Mouse (Mus musculus): Measurements from ENCODE around the gene Esp6. TPM values are rescaled to one million over a fixed set of nuclear protein-coding genes. Genes with fewer than 3 reads are reported as not detected.
"Not testable (repeated sequence)": the region's sequence is repeated elsewhere in the genome, so short reads cannot be mapped to it uniquely, and the experiment has no call there.

The Esp6 gene
- not detected in 2 replicates for polyA plus RNA-seq (2015; fragmentation: Nextera tagmentation; extraction: Ambion mirVana)

DNA sequence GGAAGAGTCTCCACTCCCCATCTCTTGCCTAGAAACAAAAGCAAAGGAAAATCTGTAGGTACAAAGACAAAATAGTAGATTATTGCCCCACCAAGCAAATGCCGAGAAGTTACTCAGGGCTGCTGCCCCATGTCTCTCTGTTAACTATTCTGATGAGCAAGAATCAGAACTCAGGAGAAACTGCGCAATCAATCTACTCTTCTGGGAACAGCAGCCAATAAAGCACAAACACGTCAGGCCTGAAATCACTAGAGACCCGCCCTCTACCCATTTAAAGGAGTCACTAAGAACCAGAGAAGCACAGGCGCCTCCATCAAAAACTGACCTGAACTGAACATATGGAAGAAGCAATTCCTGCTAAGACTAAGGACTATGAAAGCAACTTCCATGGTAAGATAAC, at the start of gene Esp6:
Gene Esp6 (plus strand): TSS at position 301 of the 400 bp plus-strand sequence.
- Histone ChIP-seq H3K27ac (ENCODE audit: low read length) (no peak within 1 kb of the TSS), H3K4me3 (replicated peaks; ENCODE audit: low read length) (no peak within 1 kb of the TSS), H3K4me1 (replicated peaks; ENCODE audit: control insufficient read depth, insufficient read depth, low read length) (no peaks in the 10 kb centered on the region), H3K9ac (replicated peaks; ENCODE audit: low read depth, low read length) (no peak within 1 kb of the TSS), H3K9me3 (ENCODE audit: control insufficient read depth, low read length) (no peaks in the 10 kb centered on the region), H3K27me3 (replicated peaks; ENCODE audit: control insufficient read depth, insufficient read depth, low read length) (no peaks in the 10 kb centered on the region), H3K36me3 (ENCODE audit: control insufficient read depth, insufficient read depth) (no peaks in the 10 kb centered on the region), H3K4me2 (ENCODE audit: low read length) (no peak within 1 kb of the TSS)
- ATAC-seq: no peak
- WGBS: 82% methylated on average over 5 of the region's 5 CpGs

DNA sequence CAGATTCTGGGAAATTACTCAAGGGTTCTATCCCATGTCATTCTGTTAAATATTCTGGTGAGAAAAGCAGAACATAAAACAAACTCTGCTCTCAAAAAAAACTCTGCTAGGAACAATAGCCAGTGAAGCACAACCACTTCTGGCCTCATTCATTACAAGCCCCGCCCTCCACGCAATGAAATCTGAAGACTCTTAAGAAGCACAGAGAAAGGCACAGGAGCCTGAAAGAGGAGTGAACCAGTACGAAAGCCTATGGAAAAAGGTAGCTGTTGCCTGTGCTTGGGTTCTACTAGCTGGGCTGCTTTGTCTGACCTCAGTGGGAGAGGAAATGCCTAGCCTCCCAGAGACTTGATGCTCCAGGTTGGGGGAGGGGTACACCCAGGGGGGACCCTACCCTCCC, 41.5 kb upstream of the Esp6 start, which contains the start of gene Esp8:
Gene Esp8 (plus strand): TSS at position 205 of the 400 bp plus-strand sequence.
- Histone ChIP-seq H3K27me3 (replicated peaks; ENCODE audit: control insufficient read depth, insufficient read depth, low read length) (no peaks in the 10 kb centered on the region), H3K9me3 (ENCODE audit: control insufficient read depth, low read length) (no peaks in the 10 kb centered on the region), H3K9ac (replicated peaks; ENCODE audit: low read depth, low read length) (no peak within 1 kb of the TSS), H3K27ac (ENCODE audit: low read length) (no peak within 1 kb of the TSS), H3K4me1 (replicated peaks; ENCODE audit: control insufficient read depth, insufficient read depth, low read length) (no peaks in the 10 kb centered on the region), H3K36me3 (ENCODE audit: control insufficient read depth, insufficient read depth) (no peaks in the 10 kb centered on the region), H3K4me3 (replicated peaks; ENCODE audit: low read length) (no peak within 1 kb of the TSS), H3K4me2 (ENCODE audit: low read length) (no peak within 1 kb of the TSS)
- 27% methylated on average over 3 of the region's 3 CpGs for WGBS
- ATAC-seq: no peak

DNA sequence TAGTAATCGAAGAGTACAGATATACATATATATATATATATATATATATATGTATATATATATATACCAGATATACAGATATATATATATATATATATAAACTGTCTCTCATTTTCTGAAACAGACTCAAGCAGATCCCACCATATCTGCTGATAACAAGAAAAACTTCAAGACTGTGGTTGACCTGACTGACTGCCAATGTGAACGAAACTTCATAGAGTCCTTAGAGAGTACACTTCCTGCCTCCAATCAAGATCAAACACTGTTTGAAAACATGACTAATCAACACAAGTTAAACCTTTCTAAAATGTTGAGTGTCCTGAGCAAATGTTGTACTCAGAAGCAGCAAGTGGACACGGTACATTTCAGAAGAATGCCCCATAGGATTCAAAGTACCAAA, 31.5 kb upstream of the Esp6 start:
- no peaks in the 10 kb centered on the region for H3K36me3 ChIP-seq (ENCODE audit: control insufficient read depth, insufficient read depth)
- WGBS: 65% methylated on average over 3 of the region's 3 CpGs
- no peaks in the 10 kb centered on the region for H3K4me1 ChIP-seq (replicated peaks; ENCODE audit: control insufficient read depth, insufficient read depth, low read length)
- no peaks in the 10 kb centered on the region for H3K9me3 ChIP-seq (ENCODE audit: control insufficient read depth, low read length)
- H3K4me2 ChIP-seq (ENCODE audit: low read length): no peak overlapping the region
- no peaks in the 10 kb centered on the region for H3K27me3 ChIP-seq (replicated peaks; ENCODE audit: control insufficient read depth, insufficient read depth, low read length)
- no peak overlapping the region for H3K9ac ChIP-seq (replicated peaks; ENCODE audit: low read depth, low read length)
- no peak overlapping the region for H3K4me3 ChIP-seq (replicated peaks; ENCODE audit: low read length)
- ATAC-seq: no peak
- no peak overlapping the region for H3K27ac ChIP-seq (ENCODE audit: low read length)

DNA sequence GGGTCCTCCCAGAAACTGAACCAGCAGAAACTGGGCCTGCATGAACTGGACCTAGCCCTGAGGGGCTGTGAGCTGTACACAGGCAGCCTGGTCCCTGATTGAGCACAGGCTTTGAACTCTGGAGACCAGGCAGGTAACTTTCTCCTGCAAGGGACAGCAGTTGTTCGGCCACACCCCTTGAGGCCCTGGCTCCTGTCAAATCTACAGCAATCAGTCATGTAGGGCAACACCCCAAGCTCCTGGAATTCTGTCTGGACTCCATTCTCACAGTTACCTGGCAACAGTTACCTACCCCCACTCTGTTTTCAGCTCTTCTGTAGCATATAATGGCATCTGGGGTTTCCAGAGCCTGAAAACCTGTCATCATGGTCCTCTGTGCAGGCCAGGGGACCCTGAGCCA, 30.2 kb upstream of the Esp6 start:
- H3K27me3 ChIP-seq (replicated peaks; ENCODE audit: control insufficient read depth, insufficient read depth, low read length): no peaks in the 10 kb centered on the region
- H3K27ac ChIP-seq (ENCODE audit: low read length): no peak overlapping the region
- H3K9ac ChIP-seq (replicated peaks; ENCODE audit: low read depth, low read length): no peak overlapping the region
- no peak overlapping the region for H3K4me3 ChIP-seq (replicated peaks; ENCODE audit: low read length)
- H3K4me2 ChIP-seq (ENCODE audit: low read length): no peak overlapping the region
- 96% methylated on average over 1 of the region's 1 CpGs for WGBS
- H3K36me3 ChIP-seq (ENCODE audit: control insufficient read depth, insufficient read depth): no peaks in the 10 kb centered on the region
- no peaks in the 10 kb centered on the region for H3K9me3 ChIP-seq (ENCODE audit: control insufficient read depth, low read length)
- ATAC-seq: no peak
- no peaks in the 10 kb centered on the region for H3K4me1 ChIP-seq (replicated peaks; ENCODE audit: control insufficient read depth, insufficient read depth, low read length)

DNA sequence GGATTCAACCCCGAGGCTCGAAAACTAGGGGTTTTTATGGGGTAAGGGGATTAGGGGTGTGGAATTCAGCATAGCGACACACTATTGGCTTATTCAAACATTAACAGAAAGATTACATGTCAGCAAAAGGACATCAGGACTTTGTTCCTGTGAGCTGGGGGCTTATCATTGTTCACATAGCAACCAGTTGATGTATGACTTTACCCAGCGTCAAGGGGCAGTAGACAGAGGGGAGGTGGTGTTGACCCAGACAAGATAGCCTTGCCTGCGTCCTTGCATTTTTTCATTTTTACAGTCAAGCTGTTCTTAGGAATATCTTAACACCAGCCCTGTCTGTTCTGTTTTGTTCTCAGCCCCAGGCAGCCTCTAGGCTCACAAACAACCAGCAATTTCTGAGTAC, 14.3 kb upstream of the Esp6 start:
- not testable (repeated sequence) for H3K27ac ChIP-seq (ENCODE audit: low read length); H3K4me3 ChIP-seq (replicated peaks; ENCODE audit: low read length); H3K27me3 ChIP-seq (replicated peaks; ENCODE audit: control insufficient read depth, insufficient read depth, low read length); ATAC-seq; H3K9ac ChIP-seq (replicated peaks; ENCODE audit: low read depth, low read length); H3K36me3 ChIP-seq (ENCODE audit: control insufficient read depth, insufficient read depth); H3K9me3 ChIP-seq (ENCODE audit: control insufficient read depth, low read length); H3K4me1 ChIP-seq (replicated peaks; ENCODE audit: control insufficient read depth, insufficient read depth, low read length); H3K4me2 ChIP-seq (ENCODE audit: low read length)
- WGBS: 88% methylated on average over 5 of the region's 5 CpGs

DNA sequence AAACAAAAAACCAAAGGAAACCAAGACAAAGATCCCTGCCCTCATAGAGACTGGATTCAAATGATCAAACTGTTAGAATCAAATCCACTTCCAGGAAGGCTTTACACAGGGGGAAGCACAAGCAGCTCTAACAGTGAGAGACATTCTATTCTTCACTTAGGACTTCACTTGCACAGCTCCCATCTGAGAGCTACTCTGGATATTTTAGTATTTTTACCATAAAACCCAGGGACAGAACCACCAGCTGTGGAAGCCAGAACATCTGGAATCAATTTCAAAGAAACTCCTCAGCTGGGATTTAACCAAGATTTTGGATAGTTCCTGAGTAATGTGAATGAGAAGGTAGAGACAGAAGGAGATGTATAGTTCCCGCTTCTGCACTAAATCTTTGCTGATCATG, 7.8 kb upstream of the Esp6 start:
- Histone ChIP-seq H3K4me3 (replicated peaks; ENCODE audit: low read length) (no peak overlapping the region), H3K4me1 (replicated peaks; ENCODE audit: control insufficient read depth, insufficient read depth, low read length) (no peaks in the 10 kb centered on the region), H3K27me3 (replicated peaks; ENCODE audit: control insufficient read depth, insufficient read depth, low read length) (no peaks in the 10 kb centered on the region), H3K36me3 (ENCODE audit: control insufficient read depth, insufficient read depth) (no peaks in the 10 kb centered on the region), H3K9ac (replicated peaks; ENCODE audit: low read depth, low read length) (no peak overlapping the region), H3K4me2 (ENCODE audit: low read length) (no peak overlapping the region), H3K9me3 (ENCODE audit: control insufficient read depth, low read length) (no peaks in the 10 kb centered on the region), H3K27ac (ENCODE audit: low read length) (no peak overlapping the region)
- 87% methylated on average over 1 of the region's 1 CpGs for WGBS
- ATAC-seq: no peak

DNA sequence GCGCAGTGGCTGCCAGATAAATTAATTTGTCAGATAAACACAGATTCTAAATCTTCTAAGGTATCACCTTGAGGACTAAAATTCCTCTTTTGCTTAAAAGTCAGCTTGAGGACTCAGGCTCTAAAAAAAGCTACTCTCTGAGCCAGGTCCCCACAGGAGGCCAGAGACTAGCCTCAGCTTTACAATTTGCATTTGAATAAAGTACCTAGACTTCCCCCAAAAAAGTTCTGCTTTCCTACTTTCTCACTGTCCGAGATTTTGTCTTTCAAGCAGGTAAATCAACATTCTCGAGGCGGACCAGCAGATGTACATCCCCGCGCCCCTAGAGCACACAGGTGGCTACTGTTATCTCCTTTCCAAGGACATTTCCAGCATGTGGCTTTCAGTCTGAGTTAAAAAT, 22.6 kb downstream of the Esp6 start:
- H3K4me1 ChIP-seq (replicated peaks; ENCODE audit: control insufficient read depth, insufficient read depth, low read length); H3K27ac ChIP-seq (ENCODE audit: low read length); H3K4me2 ChIP-seq (ENCODE audit: low read length); H3K9me3 ChIP-seq (ENCODE audit: control insufficient read depth, low read length); H3K27me3 ChIP-seq (replicated peaks; ENCODE audit: control insufficient read depth, insufficient read depth, low read length); H3K36me3 ChIP-seq (ENCODE audit: control insufficient read depth, insufficient read depth); ATAC-seq; H3K9ac ChIP-seq (replicated peaks; ENCODE audit: low read depth, low read length); H3K4me3 ChIP-seq (replicated peaks; ENCODE audit: low read length): not testable (repeated sequence)
- WGBS: 42% methylated on average over 6 of the region's 6 CpGs

DNA sequence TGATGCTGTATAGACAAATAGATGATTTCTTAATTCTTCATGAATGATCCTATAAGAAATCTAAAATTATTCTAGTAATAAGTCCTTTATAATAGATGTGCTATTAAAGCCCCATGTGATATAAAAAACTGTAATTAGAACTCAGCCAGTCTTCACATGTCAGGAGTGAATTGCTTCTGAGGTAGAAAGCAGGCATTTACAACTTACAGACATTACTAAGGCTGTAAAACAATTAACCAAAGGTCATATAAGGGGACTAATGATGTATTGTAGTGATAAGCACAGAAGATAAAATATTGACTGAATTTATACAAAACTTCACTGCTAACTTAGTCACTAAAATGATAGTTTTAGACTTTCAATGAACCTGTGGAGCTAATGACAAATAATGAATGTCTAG, 30.0 kb downstream of the Esp6 start:
- Histone ChIP-seq H3K4me3 (replicated peaks; ENCODE audit: low read length) (no peak overlapping the region), H3K9ac (replicated peaks; ENCODE audit: low read depth, low read length) (no peak overlapping the region), H3K9me3 (ENCODE audit: control insufficient read depth, low read length) (no peaks in the 10 kb centered on the region), H3K4me1 (replicated peaks; ENCODE audit: control insufficient read depth, insufficient read depth, low read length) (no peaks in the 10 kb centered on the region), H3K27ac (ENCODE audit: low read length) (no peak overlapping the region), H3K4me2 (ENCODE audit: low read length) (no peak overlapping the region), H3K27me3 (replicated peaks; ENCODE audit: control insufficient read depth, insufficient read depth, low read length) (no peaks in the 10 kb centered on the region), H3K36me3 (ENCODE audit: control insufficient read depth, insufficient read depth) (no peaks in the 10 kb centered on the region)
- no peak for ATAC-seq

DNA sequence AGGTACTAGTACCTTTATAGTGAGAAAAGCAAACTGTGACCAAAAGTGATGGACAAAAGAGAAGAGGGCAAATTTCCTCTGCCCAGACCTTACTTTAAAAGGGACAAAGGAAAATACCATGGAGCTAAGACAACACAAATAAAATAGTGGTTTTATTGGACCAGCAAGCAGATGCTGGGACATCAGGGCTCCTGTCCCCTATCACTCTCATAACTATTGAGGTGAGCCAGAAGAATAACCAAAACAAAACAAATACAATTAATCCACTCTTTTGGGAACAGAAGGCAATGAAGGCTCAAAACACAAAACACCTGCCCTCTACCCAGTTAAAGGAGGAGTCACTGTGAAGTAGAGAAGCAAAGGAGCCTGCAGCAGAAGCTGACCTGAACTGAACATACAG, 37.0 kb downstream of the Esp6 start, which contains the start of gene Esp4:
Gene Esp4 (plus strand): TSS at position 301 of the 400 bp plus-strand sequence.
- Histone ChIP-seq H3K4me3 (replicated peaks; ENCODE audit: low read length) (no peak within 1 kb of the TSS), H3K4me2 (ENCODE audit: low read length) (no peak within 1 kb of the TSS), H3K27ac (ENCODE audit: low read length) (no peak within 1 kb of the TSS), H3K36me3 (ENCODE audit: control insufficient read depth, insufficient read depth) (no peaks in the 10 kb centered on the region), H3K9ac (replicated peaks; ENCODE audit: low read depth, low read length) (no peak within 1 kb of the TSS), H3K9me3 (ENCODE audit: control insufficient read depth, low read length) (no peaks in the 10 kb centered on the region), H3K27me3 (replicated peaks; ENCODE audit: control insufficient read depth, insufficient read depth, low read length) (no peaks in the 10 kb centered on the region), H3K4me1 (replicated peaks; ENCODE audit: control insufficient read depth, insufficient read depth, low read length) (no peaks in the 10 kb centered on the region)
- no peak for ATAC-seq
